Mouse (Mus musculus) megakaryocyte, embryonic 14.5 days (primary cell): ENCODE data around the gene Nucks1.

Experiments
- FLI1 ChIP-seq: IDR thresholded peaks from 2 replicates; pipeline ENCODE4 v1.6.1; 2012; ENCODE audit warnings: low read length, inconsistent platforms, mixed read lengths
- GATA1 ChIP-seq: IDR thresholded peaks from 3 replicates; pipeline ENCODE4 v1.6.1; 2012; ENCODE audit warnings: mixed read lengths, low read length, inconsistent platforms, borderline replicate concordance

DNA sequence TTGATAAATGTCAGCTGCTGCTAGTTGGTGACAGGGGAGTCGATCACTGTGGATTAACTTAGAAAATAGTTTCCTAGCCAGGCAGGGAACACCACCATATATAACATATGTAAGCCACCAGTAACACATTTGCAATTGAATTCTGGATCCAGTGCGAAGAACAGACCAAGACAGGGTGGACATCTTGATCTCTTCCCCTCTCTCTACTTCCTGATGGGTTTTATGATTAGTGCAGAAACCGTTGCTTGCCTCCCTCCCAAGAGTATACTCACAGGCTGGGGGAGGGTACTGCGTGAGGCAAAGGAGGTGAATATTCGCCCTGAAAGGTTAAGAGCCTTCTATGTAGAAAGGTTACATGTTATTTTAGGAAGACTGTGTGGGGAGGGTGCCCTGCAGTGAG, 55.5 kb downstream of the Nucks1 start:
- TF ChIP-seq GATA1, result no peak
- no peak for TF ChIP-seq FLI1
